Mouse (Mus musculus) cerebellum, adult 2 months (tissue): ENCODE measurements around the gene Mccc2.

Experiments used
- CTCF ChIP-seq: fragments of 200-500 bp; IDR thresholded peaks from 2 replicates; pipeline ENCODE4 v1.5.1; 2011; ENCODE audit warnings: low read depth, mild to moderate bottlenecking, control low read depth, low read length, moderate library complexity, borderline replicate concordance; ENCODE audit not compliant: insufficient read depth
- POLR2A ChIP-seq: fragments of 200-500 bp; IDR thresholded peaks from 2 replicates; pipeline ENCODE4 v1.6.1; 2011; ENCODE audit warnings: low read length, control low read depth, borderline replicate concordance; ENCODE audit not compliant: insufficient read depth

DNA sequence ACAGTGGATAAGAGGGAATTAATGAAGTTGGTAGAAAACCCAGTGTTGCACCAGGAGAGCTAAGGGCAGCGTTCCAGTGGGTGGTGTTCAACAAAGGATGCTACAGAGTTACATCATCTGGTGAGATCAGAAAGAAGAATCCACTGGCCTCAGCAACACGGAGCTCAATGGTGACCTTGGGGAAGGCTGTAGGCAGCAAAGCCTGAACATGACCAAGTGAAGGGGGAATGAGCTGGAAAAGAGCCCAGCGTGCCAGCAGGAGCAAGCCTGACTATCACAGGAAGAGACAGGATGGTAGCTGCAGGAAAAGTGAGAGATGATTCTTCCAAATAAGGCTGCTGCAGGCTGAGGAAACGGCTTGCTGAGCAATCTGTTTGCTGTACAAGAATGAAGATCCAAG is 68.0 kb downstream of the Mccc2 start:
- TF ChIP-seq CTCF (no peak), POLR2A (no peak)
